Mouse (Mus musculus) left cerebral cortex, adult 11 months (tissue): ENCODE data around the gene Npy1r.

Source experiments
- DNase-seq: peaks from one replicate; pipeline ENCODE4 v3.0.0; 2022; ENCODE audit warnings: low spot score

Npy1r gene

DNA sequence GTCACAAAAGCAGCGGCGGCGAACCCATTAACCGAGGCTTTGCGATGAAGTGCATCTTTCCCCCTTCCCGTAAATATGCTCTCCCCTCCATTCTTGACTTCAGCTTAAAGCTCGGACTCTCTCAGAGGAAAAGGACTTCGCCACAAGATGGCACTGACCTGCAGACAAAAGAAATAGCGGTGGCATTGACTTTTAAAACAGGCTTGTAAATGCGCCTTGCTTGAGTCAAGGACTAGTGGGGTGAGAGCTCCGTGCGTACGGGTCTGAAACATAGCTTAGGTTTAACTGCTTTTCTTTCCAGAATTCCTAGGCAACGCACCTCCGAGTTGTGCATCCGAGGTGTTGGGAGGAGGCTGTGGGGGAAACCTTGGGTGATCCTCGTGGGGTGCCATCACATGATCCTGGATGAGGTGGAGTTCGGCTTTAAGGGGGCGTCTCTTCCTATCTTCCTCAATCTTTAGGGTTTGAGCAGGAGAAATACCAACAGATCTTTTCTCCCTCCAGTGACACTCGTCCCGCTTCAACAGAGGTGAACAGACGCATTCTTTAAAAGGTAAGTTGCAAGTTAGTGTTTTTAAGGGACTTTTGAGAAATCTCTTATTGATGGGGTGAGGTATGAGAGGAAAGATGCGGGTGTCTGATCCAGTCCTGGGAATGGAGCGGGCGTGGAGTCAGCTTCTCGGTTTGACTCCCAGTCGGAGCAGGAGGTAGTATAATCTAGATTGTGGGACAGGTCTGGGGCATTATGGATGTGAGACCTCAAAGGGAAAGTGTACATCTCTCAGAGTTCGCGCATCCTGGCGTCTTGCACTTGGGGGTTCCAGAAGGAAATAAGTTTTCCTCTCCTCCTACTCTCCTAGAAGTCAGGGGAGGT lies at the start of gene Npy1r:
TSS of gene Npy1r (plus strand) at position 223 of the 874 bp plus-strand sequence.
- DNase-seq = peak; percentile 51

- DNase-seq = no peak
These were observed 15.7 kb upstream of the Npy1r start for GRCm38 (mm10) chr8:66681261-66681660.

DNA sequence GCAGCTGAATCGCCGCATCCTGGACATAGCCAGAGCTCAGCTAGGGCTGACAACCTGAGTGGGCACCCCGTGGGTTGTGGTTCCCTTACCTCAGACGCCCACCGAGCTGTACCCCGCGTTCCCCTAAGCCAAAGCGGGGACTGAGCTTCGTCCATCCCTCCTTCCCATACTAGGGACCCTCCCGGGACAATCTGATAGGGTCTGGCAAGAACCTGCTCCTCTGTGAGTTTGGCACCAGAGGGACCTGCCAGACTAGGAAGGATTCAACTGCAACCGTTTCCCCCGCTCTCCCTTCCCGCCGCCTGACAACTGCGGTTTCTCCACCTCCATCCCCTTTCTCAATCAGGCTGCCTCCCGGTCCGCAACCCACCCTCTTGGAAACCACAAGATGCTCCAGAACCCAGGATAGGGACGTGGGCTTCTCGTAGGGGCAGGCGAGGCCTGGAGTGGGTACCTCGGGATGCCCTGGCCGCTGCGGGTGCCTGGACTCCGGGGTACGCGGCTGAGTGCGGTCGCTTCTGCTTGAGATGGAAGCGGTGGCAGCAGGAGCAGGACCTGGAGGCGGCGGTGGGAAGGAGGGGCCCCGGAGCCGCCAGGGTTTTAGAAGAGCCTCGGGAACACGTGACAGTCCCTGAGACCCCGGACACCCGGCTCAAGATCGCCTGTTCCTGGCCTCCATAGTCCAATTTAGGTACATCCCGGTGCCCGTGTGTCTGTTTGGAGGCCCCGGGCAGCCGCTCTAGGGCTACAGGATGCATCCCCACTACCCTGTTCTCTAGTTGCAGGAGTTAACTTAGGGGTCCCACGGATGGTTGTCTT lies 9.3 kb upstream of the Npy1r start, which contains the start of gene Npy5r:
TSS of gene Npy5r (minus strand) at position 618 of the 819 bp plus-strand sequence.
- DNase-seq = no peak

- DNase-seq = no peak
These were observed 8.6 kb upstream of the Npy1r start for GRCm38 (mm10) chr8:66688395-66688794.

GRCm38 (mm10) chr8:66688799-66689198 lies 8.2 kb upstream of the Npy1r start:
- DNase-seq = no peak

DNA sequence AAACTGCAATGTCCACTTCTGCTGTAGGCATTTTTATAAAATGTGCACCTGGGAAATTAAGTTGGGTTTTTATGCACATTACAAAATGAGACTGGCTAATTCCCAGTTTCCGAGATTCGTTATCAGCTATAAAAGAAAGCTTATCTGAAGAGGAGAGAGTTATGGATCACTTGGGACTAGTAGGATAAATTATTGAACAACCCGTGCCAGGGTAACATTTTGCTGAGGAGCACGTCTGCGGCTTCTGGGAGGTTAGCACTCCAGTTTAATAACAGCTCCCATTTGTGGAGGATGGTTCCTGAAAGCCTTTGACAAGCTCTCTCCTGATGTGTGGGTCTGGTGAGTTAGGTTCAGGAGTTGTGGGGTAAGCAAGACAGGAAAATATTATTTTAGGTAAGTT lies 6.6 kb upstream of the Npy1r start:
- DNase-seq = no peak

GRCm38 (mm10) chr8:66698011-66698410 lies 1.0 kb downstream of the Npy1r start:
- no peak for DNase-seq

GRCm38 (mm10) chr8:66698782-66699181 lies 1.8 kb downstream of the Npy1r start:
- DNase-seq = no peak

DNA sequence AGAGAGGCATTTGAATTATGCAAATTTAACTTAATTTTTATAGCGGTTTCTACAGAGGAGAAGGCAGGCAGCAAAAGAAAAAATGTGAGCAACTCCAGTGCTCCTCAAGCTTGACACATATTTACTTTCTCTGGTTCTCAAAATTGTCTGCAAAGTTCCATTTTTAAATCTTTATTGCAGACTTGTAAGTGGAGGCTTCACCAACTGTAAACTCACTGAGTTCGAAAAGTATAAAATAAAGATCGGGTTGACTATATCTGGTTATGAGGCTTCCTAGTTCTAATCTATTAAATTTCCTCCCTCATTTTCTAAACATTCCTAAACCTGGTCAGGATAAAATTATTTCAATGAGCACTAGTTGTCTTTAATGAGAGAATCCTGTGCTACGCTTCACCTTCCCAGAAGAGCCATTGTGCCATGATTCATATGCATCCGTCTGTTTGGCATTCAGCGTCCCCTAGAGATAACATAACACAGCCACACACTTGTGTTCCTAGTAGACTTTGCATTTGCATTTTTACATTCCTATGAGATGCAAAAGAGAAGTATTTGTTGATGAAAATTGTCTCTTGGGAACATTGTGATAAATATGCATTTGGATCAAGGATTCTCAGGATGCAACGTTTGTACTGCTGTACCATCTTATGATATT lies 17.5 kb downstream of the Npy1r start:
- no peak for DNase-seq

DNA sequence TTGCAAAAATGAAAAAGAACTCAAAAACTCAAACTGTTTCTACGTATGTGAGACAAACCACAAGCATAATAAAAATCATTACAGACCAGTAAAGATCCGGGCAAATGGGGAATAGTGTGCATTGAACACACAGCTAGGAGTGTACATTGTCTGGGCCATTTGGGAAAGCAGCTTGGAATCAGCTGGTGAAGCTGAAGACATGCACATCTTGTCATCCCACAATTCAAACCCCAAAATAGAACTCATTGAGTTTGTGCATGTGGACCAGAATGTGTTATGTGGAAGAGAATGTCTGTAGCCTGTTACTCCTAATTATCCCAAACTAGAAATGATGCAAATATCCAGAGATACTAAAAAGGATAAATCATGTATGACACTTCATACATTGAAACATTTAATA lies 25.8 kb downstream of the Npy1r start:
- no peak for DNase-seq

DNA sequence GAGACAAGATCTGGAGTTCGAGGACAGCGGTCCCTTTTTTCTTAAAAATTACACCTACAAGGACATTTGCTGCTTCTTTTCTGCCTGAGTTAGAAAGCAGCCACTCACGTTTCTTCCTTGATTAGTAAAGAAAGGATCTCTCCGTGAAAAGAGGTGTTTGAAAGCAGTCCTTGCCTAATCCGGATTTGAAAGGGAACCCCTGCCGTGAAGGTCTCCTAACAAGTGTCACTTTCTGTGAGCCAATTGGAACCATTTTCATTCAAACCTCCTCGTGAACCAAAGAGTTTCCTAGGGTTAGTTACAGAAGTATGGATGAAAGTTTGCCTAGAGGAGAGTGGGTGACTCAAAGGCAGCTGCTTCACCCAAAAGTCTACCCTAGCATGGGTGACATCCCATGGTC lies 32.5 kb downstream of the Npy1r start:
- DNase-seq = no peak

- no peak for DNase-seq
These were observed 35.0 kb downstream of the Npy1r start for GRCm38 (mm10) chr8:66731957-66732356.

DNA sequence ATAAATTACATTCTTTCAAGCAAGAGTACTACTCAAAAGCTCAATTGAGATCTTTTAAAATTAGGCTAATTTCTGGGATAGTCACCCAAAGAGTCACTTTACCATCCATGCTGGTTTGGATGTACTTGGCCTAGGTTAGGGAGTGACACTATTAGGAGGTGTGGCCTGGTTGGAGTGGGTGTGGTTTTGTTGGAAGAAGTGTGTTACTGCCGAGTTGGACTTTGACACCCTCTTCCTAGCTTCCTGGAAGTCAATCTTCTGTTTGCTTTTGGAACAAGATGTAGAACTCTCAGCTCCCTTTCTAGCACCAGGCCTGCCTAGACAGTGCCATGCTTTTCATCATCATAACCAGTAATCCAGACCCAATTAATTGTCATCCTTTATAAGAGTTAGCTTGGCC lies 45.4 kb downstream of the Npy1r start:
- no peak for DNase-seq

DNA sequence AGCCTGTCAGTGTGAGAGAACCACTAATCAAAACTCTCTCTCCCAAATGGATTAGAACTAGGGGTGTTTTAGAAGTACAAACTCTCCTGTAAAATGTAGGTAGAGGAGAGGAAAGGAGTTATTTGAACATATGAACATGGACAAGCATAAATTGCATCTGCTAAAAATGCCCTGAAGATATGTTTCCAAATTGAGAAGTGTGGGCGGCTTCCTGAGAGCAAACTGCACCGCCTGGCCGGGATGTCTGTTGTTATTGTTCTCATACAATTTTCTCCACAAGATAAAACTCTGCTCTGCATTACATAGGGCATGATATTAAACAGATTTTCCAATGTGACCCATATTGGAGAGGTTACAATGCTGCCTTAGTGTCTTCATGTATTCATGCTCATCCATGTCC lies 48.6 kb downstream of the Npy1r start:
- no peak for DNase-seq

DNA sequence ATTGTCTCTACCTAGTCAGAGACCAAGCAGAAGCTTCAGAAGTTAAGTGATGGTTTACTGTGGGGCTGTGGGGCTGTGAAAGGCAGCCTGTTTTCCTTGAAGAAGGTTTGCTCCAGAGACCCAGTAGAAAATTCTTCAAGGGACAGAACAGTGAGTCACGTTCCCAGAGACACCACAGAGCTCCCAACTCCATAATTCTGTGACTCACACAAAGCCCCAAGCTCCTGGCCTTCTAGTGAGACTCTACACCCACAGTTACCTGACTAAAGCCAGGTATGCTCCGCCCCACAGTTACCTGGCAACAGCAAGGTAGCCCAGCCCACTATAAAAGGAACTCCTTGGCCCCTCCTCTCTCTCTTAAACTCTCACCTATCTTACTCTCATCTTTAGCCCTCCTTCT lies 54.6 kb downstream of the Npy1r start:
- DNase-seq = no peak

GRCm38 (mm10) chr8:66756161-66756560 lies 59.2 kb downstream of the Npy1r start:
- no peak for DNase-seq
